Mouse (Mus musculus) layer of hippocampus, postnatal 25 days (tissue): ENCODE results near the gene Amer2. TPM values are rescaled to one million over a fixed set of nuclear protein-coding genes. Genes with fewer than 3 reads are reported as not detected.

Experiments used
- DNase-seq, 2 experiments: peaks; one replicate each; pipeline ENCODE4 v3.0.0; 2022; ENCODE audit warnings: mixed read lengths in 2 of 2, low spot score in 1 of 2; ENCODE audit errors: extremely low spot score in 1 of 2
- total RNA-seq, 2 experiments: library from RNA; stranded (reverse); gene quantifications; 2 replicates each; pipeline ENCODE4 v1.2.3; 2021

Amer2 gene
- total RNA-seq, 2 experiments from 2014 or later: 42.9 to 49.0 TPM

DNA sequence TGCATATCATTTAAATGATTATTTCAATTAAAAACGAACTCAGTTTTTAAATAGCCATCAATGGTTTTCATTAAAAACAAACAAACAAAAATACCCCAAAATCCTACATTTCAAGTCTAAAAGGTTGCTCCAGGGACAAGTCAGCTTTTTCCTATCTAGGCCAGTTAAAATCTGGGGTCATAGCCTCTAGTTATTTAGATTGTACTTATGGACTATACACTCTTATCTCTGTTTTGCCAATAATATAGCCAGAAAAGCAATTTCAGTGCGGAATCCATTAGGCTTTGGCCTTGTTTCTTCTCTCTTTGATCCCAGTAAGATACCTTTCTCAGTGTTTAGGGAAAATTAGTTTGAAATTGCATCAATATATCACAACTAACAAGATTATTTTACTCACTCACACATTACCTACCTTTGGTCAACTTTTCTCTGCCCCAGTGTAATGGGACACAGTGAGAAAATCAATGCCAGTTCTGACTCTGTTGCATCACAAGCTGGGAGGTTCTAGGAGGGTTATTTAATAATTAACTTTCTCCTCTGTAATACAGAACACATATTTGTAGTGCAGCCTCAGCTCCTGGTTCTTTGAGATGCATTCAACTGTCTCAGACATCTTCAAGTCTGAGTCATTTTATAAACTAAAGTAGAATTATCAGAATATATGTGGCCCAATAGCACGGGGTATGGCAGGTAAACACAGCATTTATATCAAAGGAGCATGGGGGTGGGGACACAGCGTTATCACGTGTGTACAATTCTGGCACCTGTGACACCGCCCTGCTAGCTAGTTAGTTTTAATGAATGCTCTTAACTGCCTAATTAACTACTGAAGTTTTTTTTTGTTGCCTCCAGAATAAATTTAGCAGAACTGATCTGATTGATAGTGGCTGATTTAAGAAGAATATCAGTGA is 13.8 kb downstream of the Amer2 start:
- no peak for DNase-seq

DNA sequence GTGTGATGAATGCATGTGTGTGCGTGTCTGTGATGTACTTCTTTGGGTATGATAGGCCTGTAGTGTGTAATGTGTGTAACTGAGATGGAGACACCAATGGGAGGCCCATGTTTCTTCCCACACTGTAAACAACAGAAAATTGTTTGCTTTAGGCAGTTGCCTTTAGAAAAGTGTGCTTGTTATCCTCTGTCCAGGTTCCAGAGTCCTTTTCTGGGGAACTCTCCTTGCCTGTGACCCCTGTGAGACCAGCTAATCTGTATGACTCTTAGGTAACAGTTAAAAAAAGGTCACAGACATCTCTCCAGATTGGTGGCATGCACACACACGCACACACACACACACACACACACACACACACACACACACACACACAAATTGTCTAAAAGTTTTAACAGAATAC is 15.3 kb downstream of the Amer2 start:
- no peak for DNase-seq

DNA sequence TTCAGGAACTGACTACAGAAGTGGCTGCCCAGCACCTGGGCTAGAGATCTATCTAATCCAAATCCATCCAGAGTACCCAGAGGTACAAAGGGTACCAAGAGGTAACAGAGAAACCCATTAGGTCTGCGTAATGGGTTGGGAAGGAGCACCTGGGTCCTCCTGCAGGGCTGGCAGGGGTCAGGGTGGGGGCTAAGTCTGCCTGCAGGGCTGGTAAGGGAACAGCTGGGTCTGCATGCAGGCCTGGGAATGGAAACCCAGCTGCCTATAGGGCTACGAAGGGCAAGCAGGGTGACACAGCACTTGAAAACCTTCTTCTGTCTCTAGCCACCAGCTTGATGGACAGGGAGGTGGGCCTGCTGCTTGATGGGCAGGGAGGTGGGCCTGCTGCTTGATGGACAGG is 19.1 kb downstream of the Amer2 start:
- DNase-seq: no peak

DNA sequence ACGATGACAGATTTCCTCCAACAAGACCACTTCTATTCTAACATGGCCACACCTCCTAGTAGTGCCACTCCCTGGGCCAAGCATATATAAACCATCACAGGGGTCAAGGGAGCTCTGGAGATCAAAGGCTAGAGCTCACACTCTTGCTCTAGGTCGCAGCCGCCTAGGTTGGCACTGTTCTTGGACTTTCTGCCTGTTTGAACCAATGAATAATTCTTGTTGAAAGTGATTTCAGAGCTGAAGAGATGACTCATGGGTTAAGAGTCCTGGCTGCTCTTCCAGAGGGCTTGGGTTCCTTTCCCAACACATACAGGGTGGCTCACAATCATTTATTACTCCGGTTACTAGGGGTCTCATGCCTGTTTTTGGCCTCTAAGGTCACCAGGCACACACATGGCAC is 24.3 kb downstream of the Amer2 start:
- DNase-seq: no peak

DNA sequence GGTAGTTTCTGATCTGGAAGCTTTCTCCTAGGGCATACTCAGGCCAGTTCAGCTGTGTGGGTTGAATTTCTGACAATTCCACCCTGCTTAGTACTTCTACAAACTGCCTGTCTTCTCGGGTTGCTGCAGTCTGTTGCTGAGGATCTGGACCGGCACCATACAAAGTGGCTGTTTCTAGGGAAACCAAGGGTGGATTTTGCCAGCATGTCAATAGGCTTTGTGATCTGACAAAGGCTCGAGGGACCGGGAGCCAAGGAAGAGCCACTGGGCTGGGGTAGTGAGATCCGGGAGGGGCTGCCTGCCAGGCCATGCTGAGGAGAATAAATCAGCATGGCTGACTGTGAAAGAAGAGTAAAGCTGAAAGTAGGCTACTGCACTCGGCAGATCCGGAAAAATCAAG is 25.8 kb downstream of the Amer2 start:
- DNase-seq: no peak

DNA sequence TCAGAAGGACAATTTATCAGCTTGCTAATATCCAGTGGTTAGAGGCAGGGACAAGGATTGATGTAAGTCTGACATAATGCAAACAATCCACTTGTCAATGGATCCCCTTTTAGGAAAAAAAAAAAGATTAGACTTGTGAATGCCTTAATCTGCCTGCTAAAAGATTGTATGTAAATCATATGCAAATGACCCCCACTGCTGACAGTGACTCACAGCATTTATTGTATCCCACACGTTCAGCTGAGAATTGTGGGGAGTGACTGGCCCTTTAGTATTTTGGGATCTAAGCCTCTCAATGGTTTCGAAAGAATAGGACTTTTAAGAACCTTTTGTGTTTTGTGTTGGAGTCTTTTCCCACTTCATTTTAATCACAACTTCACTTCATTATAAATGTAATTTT is 30.2 kb downstream of the Amer2 start:
- DNase-seq: no peak

DNA sequence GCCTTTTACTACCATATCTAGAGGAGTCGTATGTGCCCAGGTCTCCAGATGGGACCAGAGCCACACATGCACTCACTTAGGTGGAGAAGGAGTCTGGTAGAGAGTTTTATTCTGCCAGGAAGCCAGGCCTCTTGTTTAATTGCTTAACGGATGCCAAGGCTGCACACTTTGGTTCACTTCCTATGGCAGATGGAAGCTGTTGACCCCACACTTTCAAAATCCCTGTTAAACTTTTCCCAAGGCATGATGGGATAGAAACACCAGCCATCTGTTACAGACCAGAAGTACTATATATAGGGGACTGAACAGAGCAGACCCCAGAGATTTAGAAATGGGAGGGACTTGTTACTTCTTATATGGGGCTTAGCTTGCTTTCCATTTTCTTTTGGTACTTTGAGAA is 32.8 kb downstream of the Amer2 start:
- DNase-seq: no peak

DNA sequence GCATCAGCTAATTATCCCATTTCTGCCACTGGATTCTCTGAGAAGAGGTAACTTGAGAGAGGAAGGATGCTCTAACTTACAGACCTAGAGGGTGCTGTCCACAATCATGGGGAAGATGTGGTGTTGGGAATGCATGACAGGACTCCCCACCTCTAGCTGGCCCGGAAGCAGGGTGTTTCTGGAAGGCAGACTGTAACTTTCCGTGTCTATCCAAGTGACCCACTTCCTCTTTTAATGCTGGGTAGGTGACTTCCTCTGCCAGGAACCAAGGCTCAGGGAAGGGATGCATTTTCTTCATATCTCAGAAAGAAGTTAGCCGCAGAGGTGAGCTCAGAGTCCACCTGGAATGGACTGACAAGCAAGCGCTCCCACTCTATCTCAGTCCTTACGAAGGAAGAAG is 33.5 kb downstream of the Amer2 start:
- DNase-seq: no peak

DNA sequence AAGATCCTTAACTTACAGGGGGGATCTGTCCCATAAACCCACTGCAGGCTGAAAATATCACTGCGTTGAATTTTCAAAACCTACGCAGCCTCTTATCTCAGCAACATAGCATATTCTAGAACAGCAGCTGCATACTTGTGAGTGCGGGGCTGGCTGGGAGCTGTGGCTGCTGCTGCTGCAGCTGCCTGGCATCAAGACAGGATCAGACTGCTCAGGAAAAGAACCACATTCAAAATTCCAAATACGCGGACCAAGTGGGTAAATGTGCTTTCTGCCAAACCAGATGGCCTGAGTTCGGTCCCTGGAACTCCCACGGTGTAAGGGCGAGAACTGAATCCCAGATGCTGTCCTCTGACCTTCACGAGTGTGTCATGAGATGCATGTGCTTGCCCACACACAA is 34.3 kb downstream of the Amer2 start:
- DNase-seq: no peak

DNA sequence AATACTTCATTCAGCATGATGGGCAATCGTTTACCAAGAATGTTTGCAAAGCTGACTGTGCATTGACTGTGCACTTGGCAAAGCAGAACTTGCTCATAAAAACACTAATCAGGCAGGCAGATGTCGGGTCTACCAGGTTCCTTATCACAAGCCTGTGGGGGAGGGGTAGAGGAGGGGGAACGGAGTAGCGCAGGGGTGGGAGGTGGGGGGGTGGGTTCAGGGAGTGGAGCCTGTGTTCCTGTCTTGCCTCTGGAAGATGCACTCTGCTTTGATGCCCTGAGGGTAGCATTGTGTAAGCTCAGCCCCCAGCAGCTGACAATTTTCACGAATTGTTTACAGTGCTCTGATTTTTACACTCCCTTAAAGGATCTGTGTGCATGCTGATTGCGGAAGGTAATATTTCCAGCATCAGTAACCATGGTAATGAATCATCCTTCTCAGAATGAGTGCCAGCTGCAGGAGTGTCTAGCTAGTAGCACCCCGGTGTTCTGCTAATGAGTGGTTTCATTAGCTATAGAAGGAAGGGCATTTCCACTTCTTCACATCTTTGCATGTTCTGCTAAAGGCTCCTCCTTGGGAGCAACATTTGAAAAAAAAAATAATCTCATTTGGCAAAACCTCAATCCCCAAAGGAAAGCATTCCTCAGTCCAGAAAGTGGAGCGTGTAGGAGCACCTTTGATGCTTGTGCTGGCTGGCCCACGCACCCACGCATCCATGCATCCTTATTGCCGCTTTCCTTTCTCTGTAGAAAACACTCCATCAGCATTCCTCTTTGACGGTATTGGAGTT is 36.8 kb downstream of the Amer2 start:
- DNase-seq: no peak

DNA sequence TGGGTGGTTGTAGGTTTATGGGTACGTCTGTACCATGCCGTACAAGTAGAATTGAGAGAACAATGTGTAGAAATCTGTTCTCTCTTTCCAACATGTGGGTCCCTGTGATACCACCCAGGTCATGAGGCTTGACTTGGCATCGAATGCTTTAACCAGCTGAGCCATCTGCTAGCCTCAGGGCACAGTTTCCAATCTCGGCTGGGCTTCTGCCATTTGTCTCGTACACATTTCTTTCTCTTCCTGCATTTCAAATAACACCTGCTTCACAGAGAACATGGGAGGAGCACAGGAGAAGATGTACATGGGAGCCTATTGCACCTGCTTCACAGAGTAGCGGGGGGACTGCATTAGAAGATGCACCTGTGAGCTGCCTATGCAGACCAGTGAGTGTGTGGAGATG is 38.2 kb downstream of the Amer2 start:
- DNase-seq: no peak

DNA sequence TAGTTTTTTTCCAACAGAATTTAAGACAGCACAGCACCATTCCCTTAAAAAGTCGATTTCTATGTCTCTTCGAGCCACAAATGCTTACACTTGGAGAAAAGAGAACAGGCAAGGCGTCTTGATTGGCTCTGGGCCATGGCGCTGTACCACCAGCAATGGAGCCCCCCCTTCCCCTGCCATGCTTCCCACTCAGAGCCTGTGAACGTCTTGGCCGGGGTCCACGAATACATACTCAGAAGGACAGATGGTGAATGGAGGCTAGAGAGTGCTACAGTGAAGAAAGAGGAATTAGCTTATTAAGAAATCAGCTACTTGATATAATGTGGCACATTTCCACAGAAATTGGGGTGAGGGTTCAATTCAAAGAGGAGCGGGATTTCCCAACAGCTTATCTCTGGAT is 41.6 kb downstream of the Amer2 start:
- DNase-seq: peak; percentile 47 to 69

DNA sequence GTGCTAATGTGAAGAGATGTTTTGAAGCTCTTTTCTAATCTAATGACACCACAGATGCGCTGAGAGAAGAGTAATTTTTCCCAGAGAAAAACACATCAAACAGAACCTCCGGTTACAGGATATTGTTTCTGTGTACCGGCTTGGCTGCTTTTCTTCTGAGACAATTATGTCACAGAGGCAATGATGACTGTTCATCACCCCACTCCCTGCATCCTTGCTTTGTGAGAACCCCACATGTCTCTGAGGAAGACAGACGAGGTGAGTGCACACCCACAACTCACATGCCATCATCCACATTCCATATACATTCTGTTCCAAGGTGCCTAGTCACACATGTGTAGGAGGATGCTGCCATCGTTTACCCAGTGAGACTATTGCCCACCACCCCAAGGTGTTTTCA is 44.9 kb downstream of the Amer2 start:
- DNase-seq: no peak

DNA sequence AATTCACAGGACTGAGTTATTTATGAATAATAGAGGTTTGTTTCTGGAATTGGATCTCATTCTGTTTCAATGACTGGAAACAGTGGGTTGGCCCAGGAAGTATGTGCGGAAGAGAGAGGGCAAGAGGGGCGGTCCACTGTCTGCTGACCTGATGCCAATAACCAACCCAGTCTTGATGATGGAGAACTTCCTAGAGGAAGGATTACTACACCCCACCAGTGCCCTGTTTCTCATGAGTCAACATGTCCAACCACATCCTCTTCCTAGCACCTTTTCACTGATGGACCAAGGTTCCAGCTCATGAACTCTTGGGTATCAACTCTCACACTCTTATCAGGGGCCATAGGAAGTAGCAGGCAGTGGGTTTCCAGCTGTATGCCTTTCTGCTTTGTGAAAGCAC is 49.9 kb downstream of the Amer2 start:
- DNase-seq: no peak

DNA sequence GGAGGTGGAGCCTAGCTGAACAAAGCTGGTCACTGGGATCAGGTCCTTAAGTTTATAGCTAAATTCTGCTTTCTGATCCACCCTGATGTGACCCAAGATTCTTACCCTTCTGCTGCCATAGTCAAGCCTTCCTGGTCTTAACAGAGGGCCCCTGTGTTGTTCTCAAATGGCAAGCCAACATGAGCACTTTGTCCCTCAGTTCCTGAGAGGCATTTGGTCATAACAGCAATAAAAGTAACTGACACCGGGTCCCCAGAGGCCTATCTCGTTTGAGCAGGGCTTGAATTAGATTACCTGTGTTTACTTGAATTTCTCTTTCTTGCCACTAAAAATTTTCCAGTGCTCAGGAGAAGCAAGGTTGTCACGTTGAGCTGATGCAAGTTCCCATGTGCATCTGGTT is 51.1 kb downstream of the Amer2 start:
- DNase-seq: no peak

DNA sequence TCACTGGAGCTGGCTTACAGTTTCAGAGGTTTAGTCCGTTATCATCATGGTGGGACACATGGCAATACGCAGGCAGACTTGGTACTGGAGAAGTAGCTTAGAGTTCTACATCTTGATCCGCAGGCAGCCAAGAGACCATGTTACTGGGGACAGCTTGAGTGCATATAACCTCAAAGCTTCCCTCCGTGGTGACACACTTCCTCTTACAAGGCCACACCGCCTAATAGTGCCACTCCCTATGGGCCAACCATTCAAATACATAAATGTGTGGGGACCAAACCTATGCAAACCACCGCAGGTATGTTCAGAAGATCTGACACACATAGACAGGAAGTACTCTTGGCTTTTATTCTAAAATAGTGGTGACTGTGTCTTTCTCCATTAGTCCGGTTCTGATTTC is 52.5 kb downstream of the Amer2 start:
- no peak for DNase-seq

DNA sequence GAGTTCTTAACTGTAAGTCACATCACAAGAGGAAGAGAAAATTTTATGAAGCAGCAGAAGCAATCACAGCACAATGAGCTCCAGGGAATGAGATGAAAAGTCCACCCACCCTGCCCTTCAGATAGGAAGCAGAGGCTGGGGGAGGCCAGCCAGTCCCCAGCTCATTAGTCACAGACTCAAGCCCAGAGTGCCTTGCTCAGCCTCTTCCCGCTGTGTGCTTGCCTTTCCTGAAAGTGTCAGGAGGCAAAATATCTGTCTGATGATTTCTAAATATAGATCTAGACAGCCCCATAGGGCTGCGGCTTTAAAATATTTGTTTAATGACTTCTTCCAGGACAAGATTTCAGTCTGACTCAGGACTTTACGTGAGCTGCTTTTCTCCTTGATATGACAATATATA is 54.8 kb downstream of the Amer2 start:
- no peak for DNase-seq

DNA sequence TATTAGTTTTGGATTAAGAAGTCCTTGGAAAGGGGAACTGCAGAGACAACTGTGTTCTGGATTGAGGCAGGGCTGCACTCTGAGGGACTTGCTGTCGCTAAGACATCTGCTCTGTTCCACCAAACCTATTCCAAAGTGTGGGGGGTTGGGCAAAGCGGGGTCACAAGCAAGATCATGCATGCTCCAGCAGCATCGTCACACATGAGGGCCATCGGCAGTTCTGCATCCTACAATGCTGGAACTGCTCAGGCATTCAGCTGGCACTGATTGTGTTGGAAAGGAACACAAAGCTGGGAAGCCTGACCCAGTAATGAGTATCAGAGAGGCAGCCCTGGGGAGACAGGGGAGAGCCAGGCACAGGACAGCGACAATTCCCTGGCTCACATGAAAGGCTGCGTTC is 56.5 kb downstream of the Amer2 start:
- DNase-seq: no peak

DNA sequence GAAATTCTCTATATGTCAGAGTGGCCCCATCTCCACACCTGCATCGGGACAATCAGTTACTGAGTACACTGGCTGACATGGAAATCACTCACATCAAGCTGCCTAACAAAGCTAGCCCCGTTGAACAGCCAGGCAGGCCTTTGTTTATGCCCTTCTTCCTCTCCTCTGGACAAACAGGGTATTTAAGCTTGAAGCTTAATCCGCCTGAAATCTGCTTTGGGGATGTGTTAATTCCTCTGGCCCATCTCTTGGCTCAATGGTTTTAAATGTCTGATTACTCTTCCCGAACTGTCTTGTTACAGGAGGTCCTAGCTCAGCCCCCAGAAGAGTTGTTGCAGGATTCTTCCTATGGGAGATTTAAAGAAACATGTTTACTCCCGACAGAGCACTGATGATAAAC is 58.5 kb downstream of the Amer2 start:
- no peak for DNase-seq

DNA sequence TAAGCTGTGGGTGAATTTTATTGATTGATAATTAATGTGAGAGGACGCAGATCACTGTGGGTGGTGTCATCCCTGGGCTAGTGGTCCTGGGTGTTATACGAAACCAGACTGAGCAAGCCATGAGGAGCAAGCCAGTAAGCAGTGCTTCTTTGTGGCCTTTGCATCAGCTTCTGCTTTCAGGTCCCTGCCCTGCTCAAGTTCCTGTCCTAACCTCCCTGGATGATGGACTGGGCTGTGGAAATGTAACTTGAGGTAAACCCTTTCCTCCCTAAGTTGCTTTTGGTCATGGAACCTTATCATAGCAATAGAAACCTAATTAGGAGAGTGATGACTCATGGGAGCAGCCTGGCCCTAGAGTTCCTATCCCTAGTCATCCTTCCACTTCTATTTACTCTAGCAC is 59.1 kb downstream of the Amer2 start:
- no peak for DNase-seq

DNA sequence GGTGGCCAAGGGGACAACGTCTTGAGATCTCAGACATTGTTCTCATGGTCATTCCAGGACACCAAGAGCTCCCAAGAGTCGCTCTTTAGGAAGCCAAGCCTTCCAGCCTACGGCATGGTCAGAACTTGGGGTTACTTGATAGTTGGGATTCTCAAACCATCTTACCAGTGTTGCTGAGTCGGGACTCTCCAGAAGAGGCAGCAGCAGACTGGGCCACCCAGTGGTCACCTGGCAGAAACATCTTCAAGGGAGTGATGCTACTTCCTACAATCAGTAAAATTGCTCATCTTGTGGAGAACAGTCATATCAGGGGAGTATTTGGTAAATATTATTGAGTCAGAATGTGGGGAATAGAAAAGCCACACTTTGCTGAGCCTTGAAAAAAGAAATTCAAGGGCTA is 62.5 kb downstream of the Amer2 start:
- no peak for DNase-seq

DNA sequence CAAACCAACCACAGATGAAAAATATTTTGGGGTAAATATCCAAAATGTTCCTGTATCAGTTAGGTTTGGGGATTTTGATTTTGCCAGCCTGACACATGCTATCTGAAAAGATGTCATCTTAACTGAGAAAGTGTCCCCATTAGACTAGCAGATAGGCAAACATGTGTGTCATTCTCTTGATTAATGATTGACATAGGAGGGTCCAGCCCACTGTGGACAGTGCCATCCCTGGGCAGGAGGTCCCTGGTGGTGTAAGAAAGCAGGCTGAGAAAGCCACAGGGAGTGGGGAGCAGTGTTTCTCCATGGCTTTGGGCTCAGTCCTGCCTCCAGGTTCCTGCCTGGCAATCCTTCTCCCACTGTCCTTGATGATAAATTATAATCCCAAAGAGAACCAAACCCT is 63.3 kb downstream of the Amer2 start:
- no peak for DNase-seq
